Mouse (Mus musculus): ENCODE measurements at regions not wholly inside any gene's neighbourhood (a gene's known extent, or its start where the extent isn't known, plus 50 kb on each side); places are given as distances from the start of the nearest gene placed in this dataset.

- DNase-seq (ENCODE audit: low read depth, low spot score), result peak; percentile 59
These were observed 93.3 kb upstream of the Marcks start for GRCm38 (mm10) chr10:37231936-37232556.

- DNase-seq (ENCODE audit: low read depth, low spot score), result peak; percentile 87
These were observed 92.4 kb upstream of the Marcks start for GRCm38 (mm10) chr10:37231159-37231558.

DNA sequence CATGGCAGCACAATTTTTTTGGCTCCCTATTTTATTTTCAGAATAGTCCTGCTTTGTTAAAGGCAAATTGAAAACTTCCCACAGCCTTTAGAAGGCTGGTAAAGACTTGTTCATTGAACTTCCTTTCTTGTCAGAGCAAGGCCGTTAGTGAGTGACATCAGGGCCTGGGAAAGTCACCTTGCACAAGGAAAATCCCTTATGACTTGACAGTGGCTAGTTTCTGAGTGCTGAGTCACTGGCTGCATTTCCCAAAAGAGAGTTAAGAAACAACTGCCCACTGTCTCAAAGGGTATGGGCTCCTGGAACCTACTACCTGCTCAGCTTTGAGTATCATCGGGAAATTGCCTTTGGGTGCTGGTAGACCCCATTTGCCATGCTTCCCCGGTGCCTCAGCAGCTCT, 89.2 kb upstream of the Marcks start:
- no peak for DNase-seq (ENCODE audit: low read depth, low spot score)

GRCm38 (mm10) chr10:37221730-37222129, 83.0 kb upstream of the Marcks start:
- no peak for DNase-seq (ENCODE audit: low read depth, low spot score)

- no peak for DNase-seq (ENCODE audit: low read depth, low spot score)
These were observed 81.7 kb upstream of the Marcks start for GRCm38 (mm10) chr10:37220434-37220833.

DNA sequence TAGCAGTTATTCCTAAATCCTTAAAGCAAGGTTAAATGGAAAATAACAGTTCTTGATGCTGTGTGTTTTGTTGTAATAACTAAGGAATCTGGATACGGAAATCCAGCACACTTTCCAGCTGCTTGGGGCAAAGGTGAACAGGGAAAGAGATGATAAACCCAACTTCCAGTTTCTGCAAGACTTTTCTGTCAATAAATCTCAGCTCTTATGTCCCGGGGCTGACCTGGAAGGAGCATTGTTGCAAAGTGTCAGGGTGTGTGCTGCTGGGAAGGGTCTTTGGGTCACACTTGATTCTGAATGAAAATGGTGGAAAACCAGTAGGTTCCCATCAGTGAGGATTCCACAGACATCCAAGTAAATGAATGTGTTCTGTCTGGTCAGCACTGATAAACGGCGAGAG, 81.2 kb upstream of the Marcks start:
- DNase-seq (ENCODE audit: low read depth, low spot score), result no peak

- no peak for DNase-seq (ENCODE audit: low read depth, low spot score)
These were observed 80.7 kb upstream of the Marcks start for GRCm38 (mm10) chr10:37219381-37219780.

GRCm38 (mm10) chr10:37214656-37215055, 75.9 kb upstream of the Marcks start:
- no peak for DNase-seq (ENCODE audit: low read depth, low spot score)

- peak; percentile 75 for DNase-seq (ENCODE audit: low read depth, low spot score)
These were observed 73.8 kb upstream of the Marcks start for GRCm38 (mm10) chr10:37212350-37213035.

DNA sequence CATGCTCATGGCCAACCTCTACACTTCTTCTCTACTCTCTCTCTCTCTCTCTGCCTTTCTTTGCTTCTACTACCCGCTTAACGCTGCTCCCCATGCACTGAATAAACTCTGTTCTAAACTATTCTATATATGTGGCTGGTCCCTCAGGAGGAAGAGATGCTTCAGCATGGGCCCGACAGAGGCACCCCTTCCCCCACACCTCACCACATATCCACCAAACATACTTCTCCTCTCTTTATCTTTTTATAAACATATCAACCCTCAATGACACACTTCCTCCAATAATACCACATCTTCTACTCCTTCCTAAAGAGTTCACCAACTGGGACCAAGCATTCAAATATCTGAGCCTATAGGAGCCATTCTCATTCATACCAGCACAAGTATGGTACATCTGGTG, 72.6 kb upstream of the Marcks start:
- DNase-seq (ENCODE audit: low read depth, low spot score), result no peak

DNA sequence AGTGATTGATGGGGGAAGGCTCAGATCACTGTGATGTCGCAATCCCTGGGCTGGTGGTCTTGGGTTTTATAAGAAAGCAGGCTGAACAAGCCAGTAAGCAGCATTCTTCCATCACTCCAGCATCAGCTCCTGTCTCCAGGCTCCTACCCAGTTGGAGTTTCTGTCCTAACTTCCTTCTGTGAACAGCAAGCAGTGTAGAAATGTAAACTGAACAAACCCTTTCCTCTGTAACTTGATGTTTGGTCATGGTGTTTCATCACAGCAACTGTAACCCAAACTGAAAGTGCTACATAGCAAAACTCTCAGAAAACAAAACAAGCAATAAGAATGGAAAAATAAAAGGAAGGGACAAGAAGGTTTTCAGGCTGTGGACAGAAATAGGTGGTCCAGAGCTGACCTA, 71.5 kb upstream of the Marcks start:
- DNase-seq (ENCODE audit: low read depth, low spot score), result no peak

GRCm38 (mm10) chr10:37206986-37207385, 68.3 kb upstream of the Marcks start:
- no peak for DNase-seq (ENCODE audit: low read depth, low spot score)

GRCm38 (mm10) chr10:37206546-37206945, 67.8 kb upstream of the Marcks start:
- DNase-seq (ENCODE audit: low read depth, low spot score), result no peak

GRCm38 (mm10) chr10:37203709-37204108, 65.0 kb upstream of the Marcks start:
- DNase-seq (ENCODE audit: low read depth, low spot score), result no peak

- no peak for DNase-seq (ENCODE audit: low read depth, low spot score)
These were observed 56.2 kb upstream of the Marcks start for GRCm38 (mm10) chr10:37194798-37195453.

- no peak for DNase-seq (ENCODE audit: low read depth, low spot score)
These were observed 55.5 kb upstream of the Marcks start for GRCm38 (mm10) chr10:37194131-37194797.

GRCm38 (mm10) chr10:37192661-37193060, 53.9 kb upstream of the Marcks start:
- no peak for DNase-seq (ENCODE audit: low read depth, low spot score)

DNA sequence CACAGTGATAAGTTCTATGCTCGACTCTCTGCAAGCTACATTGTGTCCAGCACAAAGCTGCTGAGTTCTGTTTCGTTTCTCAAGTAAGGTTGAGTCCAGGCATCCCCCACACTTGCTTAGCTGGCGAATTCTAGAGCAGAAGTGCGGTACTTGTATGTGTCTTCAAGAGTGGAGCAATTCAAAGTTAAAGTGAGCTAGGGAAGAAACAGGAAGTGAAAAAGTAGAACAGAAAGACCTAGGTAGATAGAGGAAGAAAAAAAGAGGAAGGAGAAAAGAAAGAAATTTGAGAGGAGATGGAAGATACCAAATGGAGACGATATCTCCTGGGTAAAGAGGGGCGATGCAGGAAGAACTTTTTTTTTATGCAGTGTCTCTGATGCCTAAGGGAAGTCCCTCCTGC, 51.4 kb upstream of the Marcks start:
- no peak for DNase-seq (ENCODE audit: low read depth, low spot score)
